Mouse (Mus musculus) midbrain, embryonic 13.5 days (tissue): ENCODE data around the gene Dlg5. TPM values are rescaled to one million over a fixed set of nuclear protein-coding genes. Genes with fewer than 3 reads are reported as not detected.

Experiments used
- ATAC-seq: fragments of 200-750 bp; cut with Nextera tagmentation; 2 replicates; pipeline ENCODE4 v1.8.0; 2017; ENCODE audit warnings: mild to moderate bottlenecking, moderate TSS enrichment, moderate library complexity
- H3K27ac ChIP-seq: fragments of 300-500 bp; sonication (generic); 2 replicates; pipeline ENCODE4 v1.5.1; 2015; ENCODE audit warnings: inconsistent platforms, mild to moderate bottlenecking, moderate library complexity
- H3K27me3 ChIP-seq: fragments of 300-500 bp; sonication (generic); 2 replicates; pipeline ENCODE4 v1.6.1; 2015; ENCODE audit warnings: mild to moderate bottlenecking, inconsistent platforms
- H3K36me3 ChIP-seq: fragments of 300-500 bp; sonication (generic); 2 replicates; pipeline ENCODE4 v1.6.1; 2015; ENCODE audit warnings: mild to moderate bottlenecking, inconsistent platforms
- H3K4me1 ChIP-seq: fragments of 300-500 bp; sonication (generic); replicated peaks from 2 replicates; pipeline ENCODE4 v1.6.1; 2015; ENCODE audit warnings: inconsistent platforms
- H3K4me2 ChIP-seq: fragments of 300-500 bp; sonication (generic); replicated peaks from 2 replicates; pipeline ENCODE4 v1.6.1; 2015; ENCODE audit warnings: moderate library complexity, mild to moderate bottlenecking, inconsistent platforms
- H3K4me3 ChIP-seq: fragments of 300-500 bp; sonication (generic); replicated peaks from 2 replicates; pipeline ENCODE4 v1.5.1; 2015; ENCODE audit warnings: mild to moderate bottlenecking, inconsistent platforms
- H3K9ac ChIP-seq: fragments of 300-500 bp; sonication (generic); replicated peaks from 2 replicates; pipeline ENCODE4 v1.6.1; 2015; ENCODE audit warnings: mild to moderate bottlenecking, inconsistent platforms
- H3K9me3 ChIP-seq: fragments of 300-500 bp; sonication (generic); 2 replicates; pipeline ENCODE4 v1.6.1; 2016; ENCODE audit warnings: mild to moderate bottlenecking, inconsistent platforms
- WGBS: fragments of 180-500 bp; shearing (Covaris S2); methylation state at CpG from one replicate; pipeline ENCODE4 v1.1.7; 2015; 5-methylcytosine and 5-hydroxymethylcytosine counted together
- polyA plus RNA-seq: library from polyadenylated mRNA; unstranded; fragments of >200 nt; fragmentation: Nextera tagmentation; extraction: Ambion mirVana; gene quantifications from 2 replicates; pipeline ENCODE4 v1.2.1, GENCODE M21; 2015

Dlg5 gene
- polyA plus RNA-seq = 18.8 and 19.4 TPM in 2 replicates

GRCm38 (mm10) chr14:24245177-24246081 lies at the start of gene Dlg5:
Dlg5 (minus strand) TSS chr14:24245920.
- Histone ChIP-seq H3K9me3 (no peaks in the 10 kb centered on the region), H3K9ac (peak within 1 kb of the TSS; percentile 95), H3K27ac (peak within 1 kb of the TSS; percentile 94), H3K4me3 (peak within 1 kb of the TSS; percentile 85), H3K4me2 (peak within 1 kb of the TSS; percentile 91), H3K4me1 (peaks cover 32% of the 10 kb centered on the region), H3K36me3 (peaks cover 6% of the 10 kb centered on the region; the same call in 1 of the 2 replicates), H3K27me3 (0 out of 2 replicates have a peak, but pooled peaks cover 4% of the 10 kb centered on the region)
- ATAC-seq = peak; percentile 92
- under 1% methylated on average over 67 of the region's 98 CpGs for WGBS

GRCm38 (mm10) chr14:24293631-24294030 lies 47.9 kb upstream of the Dlg5 start:
- Histone ChIP-seq H3K27me3 (no peaks in the 10 kb centered on the region), H3K4me2 (no peak overlapping the region), H3K4me1 (no peaks in the 10 kb centered on the region), H3K4me3 (no peak overlapping the region), H3K36me3 (no peaks in the 10 kb centered on the region), H3K27ac (no peak overlapping the region), H3K9ac (no peak overlapping the region), H3K9me3 (no peaks in the 10 kb centered on the region)
- 86% methylated on average over 5 of the region's 5 CpGs for WGBS
- ATAC-seq = no peak

DNA sequence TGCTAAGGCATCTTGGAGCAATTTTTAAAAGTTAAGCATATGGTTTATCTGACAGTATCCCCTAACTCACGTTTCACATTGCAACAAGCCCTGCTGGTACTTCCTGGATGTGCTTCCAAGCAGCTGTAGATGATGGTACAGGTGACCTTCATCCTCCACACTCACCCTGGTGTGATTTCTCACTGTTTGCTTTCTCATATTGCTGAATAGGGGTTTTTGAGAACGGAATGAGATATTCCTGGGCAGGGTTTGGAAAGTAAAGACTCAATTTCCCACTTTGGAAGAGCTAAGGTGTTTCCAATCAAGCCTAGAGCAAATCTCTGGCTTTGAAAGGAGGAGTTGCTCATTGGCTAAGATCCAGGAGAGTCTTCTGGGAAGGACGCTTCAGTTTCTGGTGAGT lies 47.2 kb upstream of the Dlg5 start, which contains the start of gene E330034G19Rik:
Gene E330034G19Rik, plus strand, starts transcription at position 301 of the 400 bp plus-strand sequence.
- H3K27me3 ChIP-seq = no peaks in the 10 kb centered on the region
- no peaks in the 10 kb centered on the region for H3K36me3 ChIP-seq
- no peak within 1 kb of the TSS for H3K4me2 ChIP-seq
- no peaks in the 10 kb centered on the region for H3K9me3 ChIP-seq
- H3K27ac ChIP-seq = no peak within 1 kb of the TSS
- no peak within 1 kb of the TSS for H3K4me3 ChIP-seq
- 57% methylated on average over 3 of the region's 3 CpGs for WGBS
- no peak within 1 kb of the TSS for H3K9ac ChIP-seq
- H3K4me1 ChIP-seq = no peaks in the 10 kb centered on the region
- ATAC-seq = no peak

DNA sequence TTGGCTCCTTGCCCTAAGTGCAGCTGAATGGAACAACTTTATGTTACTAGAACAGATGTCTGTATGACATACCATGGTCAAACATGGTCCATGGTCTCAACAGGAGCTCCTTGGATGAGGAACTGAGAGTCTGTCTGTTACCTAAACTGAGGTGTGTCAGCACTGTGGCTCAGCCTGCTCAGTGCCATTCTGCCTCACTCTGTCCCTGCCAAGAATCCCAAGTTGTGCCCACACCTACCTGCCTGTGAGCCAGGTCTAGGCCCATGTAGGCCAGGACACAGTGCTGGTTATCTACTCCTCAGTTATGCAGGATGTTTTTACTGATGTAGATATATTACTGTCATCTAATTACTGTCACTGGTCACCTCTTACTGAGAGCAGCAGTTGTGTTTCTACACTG lies 45.0 kb upstream of the Dlg5 start:
- no peaks in the 10 kb centered on the region for H3K4me1 ChIP-seq
- no peak overlapping the region for H3K4me3 ChIP-seq
- no peak overlapping the region for H3K4me2 ChIP-seq
- no peaks in the 10 kb centered on the region for H3K27me3 ChIP-seq
- H3K27ac ChIP-seq = no peak overlapping the region
- H3K9me3 ChIP-seq = no peaks in the 10 kb centered on the region
- no peak overlapping the region for H3K9ac ChIP-seq
- H3K36me3 ChIP-seq = no peaks in the 10 kb centered on the region
- no peak for ATAC-seq

DNA sequence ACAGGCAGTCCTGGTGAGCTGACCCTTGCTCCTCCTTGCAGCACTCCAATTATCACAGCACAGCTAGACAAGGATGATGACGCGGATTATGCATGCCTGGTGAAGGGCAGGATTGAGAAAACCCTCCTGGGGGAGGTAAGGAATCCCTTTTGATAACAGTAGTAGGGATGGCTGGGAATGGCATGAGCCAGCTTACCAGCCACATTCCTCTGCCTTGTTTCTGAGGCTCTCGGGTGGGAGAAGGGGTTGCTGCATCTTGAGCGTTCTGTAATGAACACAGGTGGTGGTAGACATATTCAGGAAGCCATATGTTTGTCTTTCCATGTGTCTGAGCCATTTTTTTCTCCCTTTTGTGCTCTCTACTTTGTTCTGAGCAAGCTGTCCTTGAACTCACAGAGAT lies 40.4 kb upstream of the Dlg5 start:
- ATAC-seq = no peak
- Histone ChIP-seq H3K4me1 (no peaks in the 10 kb centered on the region), H3K27me3 (no peaks in the 10 kb centered on the region), H3K9me3 (no peaks in the 10 kb centered on the region), H3K4me3 (no peak overlapping the region), H3K9ac (no peak overlapping the region), H3K36me3 (no peaks in the 10 kb centered on the region), H3K27ac (no peak overlapping the region), H3K4me2 (no peak overlapping the region)
- WGBS = 49% methylated on average over 4 of the region's 4 CpGs

GRCm38 (mm10) chr14:24282276-24282675 lies 36.6 kb upstream of the Dlg5 start:
- WGBS = 82% methylated on average over 3 of the region's 3 CpGs
- H3K4me3 ChIP-seq = no peak overlapping the region
- H3K4me1 ChIP-seq = no peaks in the 10 kb centered on the region
- no peak overlapping the region for H3K4me2 ChIP-seq
- no peaks in the 10 kb centered on the region for H3K27me3 ChIP-seq
- no peak overlapping the region for H3K27ac ChIP-seq
- ATAC-seq = no peak
- no peaks in the 10 kb centered on the region for H3K36me3 ChIP-seq
- no peaks in the 10 kb centered on the region for H3K9me3 ChIP-seq
- H3K9ac ChIP-seq = no peak overlapping the region

DNA sequence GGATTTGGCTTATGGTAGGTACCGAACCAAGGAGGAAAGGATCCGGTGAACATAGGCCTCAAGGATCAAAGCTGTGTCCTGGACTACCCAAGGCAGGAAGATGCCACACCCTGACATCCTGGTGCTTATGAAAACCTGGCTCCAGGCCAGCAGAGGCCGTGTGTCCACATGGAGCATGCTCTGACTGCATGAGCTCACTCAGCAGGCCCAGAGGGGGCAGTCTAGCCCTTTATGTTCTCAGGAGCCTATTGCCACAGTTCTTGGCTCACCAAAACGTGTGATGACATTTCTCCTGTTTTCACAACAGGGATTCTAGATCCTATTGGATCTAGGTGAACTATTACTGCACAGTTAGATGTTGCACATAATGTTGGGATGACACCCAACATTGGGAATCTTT lies 35.6 kb upstream of the Dlg5 start:
- H3K27ac ChIP-seq = no peak overlapping the region
- no peak overlapping the region for H3K4me2 ChIP-seq
- H3K9ac ChIP-seq = no peak overlapping the region
- no peaks in the 10 kb centered on the region for H3K36me3 ChIP-seq
- no peak for ATAC-seq
- no peaks in the 10 kb centered on the region for H3K27me3 ChIP-seq
- no peaks in the 10 kb centered on the region for H3K4me1 ChIP-seq
- H3K9me3 ChIP-seq = no peaks in the 10 kb centered on the region
- WGBS = 74% methylated on average over 4 of the region's 4 CpGs
- H3K4me3 ChIP-seq = no peak overlapping the region

DNA sequence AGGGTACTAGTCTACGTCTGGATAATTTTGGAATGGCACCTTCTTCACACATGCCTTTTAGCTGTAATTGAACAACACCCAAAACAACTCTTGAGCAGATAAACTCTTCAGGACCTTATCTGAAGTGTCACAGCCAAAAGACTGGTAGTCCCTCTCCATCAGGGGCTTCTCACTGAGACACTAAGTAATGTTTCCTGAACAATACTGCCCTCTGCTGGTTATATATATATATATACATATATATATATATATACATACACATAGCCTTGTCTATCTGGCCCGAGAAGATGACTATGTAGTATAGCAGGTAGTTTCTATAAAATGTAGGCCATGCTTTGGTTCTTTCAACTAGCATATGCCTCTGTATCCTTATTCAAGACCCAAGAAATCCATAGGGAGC lies 29.8 kb upstream of the Dlg5 start:
- no peak for ATAC-seq
- WGBS = 62% methylated on average over 2 of the region's 2 CpGs

GRCm38 (mm10) chr14:24273575-24273974 lies 27.9 kb upstream of the Dlg5 start:
- 37% methylated on average over 2 of the region's 2 CpGs for WGBS
- H3K9ac ChIP-seq = no peak overlapping the region
- H3K4me3 ChIP-seq = no peak overlapping the region
- H3K36me3 ChIP-seq = no peaks in the 10 kb centered on the region
- no peaks in the 10 kb centered on the region for H3K4me1 ChIP-seq
- ATAC-seq = peak; percentile 62; the same call in 1 of the 2 replicates
- H3K27me3 ChIP-seq = no peaks in the 10 kb centered on the region; the same call in 1 of the 2 replicates
- no peak overlapping the region for H3K27ac ChIP-seq
- no peak overlapping the region for H3K4me2 ChIP-seq
- no peaks in the 10 kb centered on the region for H3K9me3 ChIP-seq

More for the DNA sequence above, 29.8 kb upstream of the Dlg5 start:
- Histone ChIP-seq H3K27me3 (no peaks in the 10 kb centered on the region; the same call in 1 of the 2 replicates), H3K9me3 (no peaks in the 10 kb centered on the region), H3K4me3 (no peak overlapping the region), H3K27ac (no peak overlapping the region), H3K36me3 (no peaks in the 10 kb centered on the region), H3K4me2 (no peak overlapping the region), H3K9ac (no peak overlapping the region), H3K4me1 (no peaks in the 10 kb centered on the region)

DNA sequence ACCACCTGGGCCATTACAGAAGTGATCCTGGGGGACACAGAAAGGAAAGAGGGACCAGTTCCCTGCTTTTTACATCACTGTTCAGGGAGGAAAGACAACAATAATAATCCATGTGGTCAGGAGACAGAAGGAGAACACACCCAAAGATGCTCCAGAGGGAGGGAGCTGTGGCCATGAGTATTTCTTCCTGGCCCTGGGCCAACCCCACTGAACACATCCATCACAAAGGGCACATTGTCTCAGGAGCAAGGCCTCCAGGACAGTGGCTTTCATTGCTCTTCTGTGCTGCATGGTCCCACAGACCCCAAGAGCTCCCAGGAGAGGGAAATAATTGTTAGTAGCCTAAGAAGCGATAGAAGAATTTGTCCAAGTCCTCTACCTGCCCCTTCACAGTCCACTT lies 23.9 kb upstream of the Dlg5 start:
- H3K9ac ChIP-seq = no peak overlapping the region
- H3K9me3 ChIP-seq = no peaks in the 10 kb centered on the region
- ATAC-seq = no peak
- WGBS = 47% methylated on average over 1 of the region's 1 CpGs
- H3K36me3 ChIP-seq = no peaks in the 10 kb centered on the region
- H3K4me2 ChIP-seq = no peak overlapping the region
- no peaks in the 10 kb centered on the region for H3K4me1 ChIP-seq
- no peak overlapping the region for H3K4me3 ChIP-seq
- no peaks in the 10 kb centered on the region; the same call in 1 of the 2 replicates for H3K27me3 ChIP-seq
- no peak overlapping the region for H3K27ac ChIP-seq

DNA sequence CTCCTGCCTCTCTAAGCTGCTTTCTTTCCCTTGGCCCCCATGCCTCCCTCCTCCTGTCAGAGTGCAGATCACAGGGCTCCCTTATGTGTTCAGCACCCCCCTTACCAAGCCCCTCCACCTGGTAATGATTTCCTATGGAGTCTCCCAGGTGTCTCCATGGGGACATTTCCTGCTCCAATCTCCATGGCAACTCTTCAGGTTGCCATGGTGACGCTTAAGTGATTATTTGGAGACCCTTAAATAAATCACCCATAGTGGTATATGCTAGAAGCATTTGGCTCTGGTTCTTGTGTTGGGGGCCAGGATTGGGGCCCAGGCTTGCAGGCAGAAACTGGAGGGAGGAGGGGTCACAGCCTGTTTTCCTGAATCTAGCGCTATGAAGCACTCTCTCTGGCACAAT lies 17.2 kb upstream of the Dlg5 start:
- Histone ChIP-seq H3K27ac (peak overlapping the region; percentile 83), H3K4me1 (peaks cover 18% of the 10 kb centered on the region), H3K9me3 (no peaks in the 10 kb centered on the region), H3K4me3 (no peak overlapping the region), H3K4me2 (peak overlapping the region; percentile 6; the same call in 1 of the 2 replicates), H3K36me3 (no peaks in the 10 kb centered on the region), H3K27me3 (no peaks in the 10 kb centered on the region), H3K9ac (no peak overlapping the region)
- peak; percentile 90 for ATAC-seq
- WGBS = 41% methylated on average over 2 of the region's 2 CpGs

GRCm38 (mm10) chr14:24262382-24262781 lies 16.7 kb upstream of the Dlg5 start:
- Histone ChIP-seq H3K4me2 (no peak overlapping the region), H3K4me3 (no peak overlapping the region), H3K27ac (peak overlapping the region; percentile 83), H3K27me3 (no peaks in the 10 kb centered on the region), H3K4me1 (peaks cover 18% of the 10 kb centered on the region), H3K9ac (no peak overlapping the region), H3K9me3 (no peaks in the 10 kb centered on the region), H3K36me3 (no peaks in the 10 kb centered on the region)
- ATAC-seq = peak; percentile 12; the same call in 1 of the 2 replicates
- WGBS = 83% methylated on average over 6 of the region's 6 CpGs
